Mouse (Mus musculus) heart, postnatal 25 days (tissue): ENCODE results near the gene Tcf7l1. TPM values are rescaled to one million over a fixed set of nuclear protein-coding genes. Genes with fewer than 3 reads are reported as not detected.

ENCODE experiments used
- DNase-seq: peaks from one replicate; pipeline ENCODE4 v3.0.0; 2022; ENCODE audit warnings: low spot score
- intact Hi-C: fragments of 180-260 bp; cut with DNase I; formaldehyde crosslinking; loops from one replicate; pipeline ENCODE4 v1.15.1; 2025
- total RNA-seq, 2 experiments: library from RNA; stranded (reverse); gene quantifications; 2 replicates each; pipeline ENCODE4 v1.2.3; 2021

Gene Tcf7l1
- total RNA-seq, 2 experiments from 2014 or later: 10.4 to 11.8 TPM

GRCm38 (mm10) chr6:72748882-72749437 lies 40.1 kb downstream of the Tcf7l1 start:
- intact Hi-C loops: loop anchor here (5.0 kb wide), 1 partner anchor 38 kb away; the partner anchor contains the start of gene Tcf7l1
- DNase-seq: no peak

GRCm38 (mm10) chr6:72748421-72748820 lies 40.6 kb downstream of the Tcf7l1 start:
- intact Hi-C loops: loop anchor here (5.0 kb wide), 1 partner anchor 39 kb away; the partner anchor contains the start of gene Tcf7l1

DNA sequence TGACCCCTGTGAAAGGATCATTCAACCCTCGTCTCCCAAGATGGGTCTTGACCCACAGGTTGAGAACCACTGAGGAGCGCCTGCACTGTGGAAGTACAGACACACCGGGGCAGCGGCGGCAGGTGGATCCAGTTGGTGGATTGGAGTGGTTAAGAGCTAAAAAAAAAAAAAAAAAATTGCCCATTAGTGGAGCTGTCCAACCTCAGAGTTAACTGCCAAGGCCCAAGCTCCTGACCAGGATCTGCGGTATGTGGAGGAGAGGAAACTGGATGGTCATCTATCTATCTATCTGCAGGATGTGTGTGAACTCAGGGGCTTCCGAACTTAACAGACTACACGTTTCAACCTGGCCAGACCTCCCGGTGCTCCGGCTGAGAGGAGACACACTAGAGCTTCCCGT lies 41.2 kb downstream of the Tcf7l1 start:
- intact Hi-C loops: loop anchor here (5.0 kb wide), 1 partner anchor 39 kb away; the partner anchor contains the start of gene Tcf7l1
- no peak for DNase-seq

More at GRCm38 (mm10) chr6:72748421-72748820, 40.6 kb downstream of the Tcf7l1 start:
- no peak for DNase-seq

- intact Hi-C loops: loop anchor here (5.0 kb wide), 1 partner anchor 40 kb away; the partner anchor contains the start of gene Tcf7l1
Measured at GRCm38 (mm10) chr6:72747156-72747555, 41.9 kb downstream of the Tcf7l1 start.

GRCm38 (mm10) chr6:72745781-72746180 lies 43.3 kb downstream of the Tcf7l1 start:
- intact Hi-C loops: loop anchor here (5.0 kb wide), 1 partner anchor 42 kb away; the partner anchor contains the start of gene Tcf7l1
- DNase-seq: no peak

More at GRCm38 (mm10) chr6:72747156-72747555, 41.9 kb downstream of the Tcf7l1 start:
- no peak for DNase-seq

- intact Hi-C loops: no loop called here
- no peak for DNase-seq
Measured at GRCm38 (mm10) chr6:72744144-72744800, 44.8 kb downstream of the Tcf7l1 start.

DNA sequence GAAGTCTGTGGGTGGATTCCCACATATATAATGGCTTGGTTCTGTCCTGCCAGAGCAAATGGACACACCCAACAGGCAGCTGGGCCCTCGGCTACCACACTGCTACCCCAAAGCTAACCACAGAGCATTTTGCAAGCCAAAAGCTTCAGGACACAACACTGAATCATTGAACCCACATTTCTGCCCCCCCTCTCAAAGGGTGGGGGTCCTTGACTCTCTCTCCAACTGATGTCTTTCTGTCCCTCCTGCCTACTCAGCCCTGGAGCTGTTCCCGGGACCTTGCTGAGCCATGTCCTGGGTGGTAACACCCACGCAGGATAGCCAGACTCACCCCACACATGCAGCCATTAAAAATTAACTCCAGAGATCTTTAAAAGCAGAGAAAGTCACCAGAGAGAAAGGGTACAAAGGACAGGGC lies 45.4 kb downstream of the Tcf7l1 start:
- intact Hi-C loops: no loop called here
- no peak for DNase-seq

GRCm38 (mm10) chr6:72742331-72742730 lies 46.7 kb downstream of the Tcf7l1 start:
- intact Hi-C loops: no loop called here

DNA sequence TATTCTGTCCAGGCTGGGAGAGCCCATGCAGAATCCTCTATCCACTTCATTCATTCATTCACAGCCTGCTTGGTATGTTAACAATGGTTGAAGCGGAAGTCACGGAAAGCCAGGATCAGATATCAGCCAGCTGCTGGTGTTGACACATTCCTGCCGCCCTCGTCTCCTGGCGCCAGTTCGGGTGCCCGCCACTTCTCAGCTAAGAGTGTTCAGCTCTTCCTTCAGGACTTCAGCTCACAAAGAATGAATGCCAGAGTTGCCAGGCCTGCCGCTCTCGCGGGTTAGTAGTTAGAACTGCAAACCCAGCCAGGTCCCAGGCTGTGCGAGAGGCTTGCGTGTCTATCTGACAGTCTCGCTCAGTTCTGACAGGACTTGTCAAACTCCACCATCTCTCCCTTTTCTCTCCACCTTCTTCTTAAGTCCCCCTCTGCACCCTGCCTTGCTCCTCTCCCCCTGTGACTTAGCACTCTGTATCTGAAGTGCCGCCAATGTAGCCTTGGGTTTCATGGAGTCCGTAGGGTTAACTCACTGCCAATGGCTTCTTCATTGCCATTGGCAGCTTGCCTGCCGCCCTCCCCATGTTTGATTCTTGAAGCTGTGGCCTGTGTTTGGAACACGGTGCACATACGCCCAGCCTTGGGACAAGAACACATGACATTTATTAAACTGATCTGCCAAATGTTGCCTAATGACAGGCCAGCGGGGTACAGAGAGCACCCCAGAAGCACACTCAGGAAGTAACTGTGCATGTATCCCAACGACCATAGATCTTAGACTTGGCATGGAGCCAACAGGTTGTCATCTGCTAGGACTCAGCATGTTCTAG lies 48.2 kb downstream of the Tcf7l1 start:
- DNase-seq: no peak
- intact Hi-C loops: no loop called here

More at GRCm38 (mm10) chr6:72742331-72742730, 46.7 kb downstream of the Tcf7l1 start:
- DNase-seq: no peak

DNA sequence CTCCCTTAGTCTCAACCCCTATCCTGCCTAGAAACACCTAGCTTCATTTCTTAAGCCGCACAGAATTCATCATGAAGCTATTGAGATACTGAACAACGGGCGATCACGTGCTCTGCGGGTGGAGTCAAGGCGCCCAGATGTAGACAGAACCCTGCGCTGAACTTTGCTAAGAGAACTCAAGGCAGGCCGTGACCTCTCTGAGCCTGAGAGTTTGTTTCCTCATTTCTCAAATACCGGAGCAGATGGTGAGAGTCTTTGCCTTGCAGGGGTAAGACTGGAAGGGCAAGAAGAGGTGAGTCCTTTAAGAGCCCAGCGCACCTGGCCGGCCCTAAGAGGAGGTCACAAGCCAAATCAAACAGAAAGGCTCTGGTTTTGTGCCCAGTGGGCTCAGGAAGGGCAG lies 52.2 kb downstream of the Tcf7l1 start:
- intact Hi-C loops: loop anchor here (5.0 kb wide), 1 partner anchor 55 kb away; no protein-coding TSS in a partner anchor
- DNase-seq: no peak

DNA sequence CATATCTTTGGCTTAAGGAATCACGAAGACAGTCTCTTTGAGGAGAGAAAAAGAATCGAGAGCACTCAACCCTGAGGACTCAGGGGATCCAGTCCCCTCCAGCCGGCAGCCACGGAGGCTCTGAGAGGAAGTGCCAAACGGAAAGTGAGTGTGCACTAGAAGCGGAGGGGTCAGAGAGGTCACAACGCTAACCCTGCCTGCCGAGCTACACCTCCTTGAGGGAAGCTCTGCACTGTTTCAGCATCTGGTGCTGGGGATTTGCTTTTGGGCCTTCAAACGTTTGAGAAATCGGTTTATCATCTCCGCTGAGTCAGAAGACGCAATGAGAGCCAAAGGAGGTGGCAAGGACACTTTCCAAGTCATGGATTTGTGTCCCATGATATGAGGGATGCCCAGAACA lies 53.8 kb downstream of the Tcf7l1 start:
- no peak for DNase-seq
- intact Hi-C loops: loop anchor here (5.0 kb wide), 1 partner anchor 53 kb away; no protein-coding TSS in a partner anchor

DNA sequence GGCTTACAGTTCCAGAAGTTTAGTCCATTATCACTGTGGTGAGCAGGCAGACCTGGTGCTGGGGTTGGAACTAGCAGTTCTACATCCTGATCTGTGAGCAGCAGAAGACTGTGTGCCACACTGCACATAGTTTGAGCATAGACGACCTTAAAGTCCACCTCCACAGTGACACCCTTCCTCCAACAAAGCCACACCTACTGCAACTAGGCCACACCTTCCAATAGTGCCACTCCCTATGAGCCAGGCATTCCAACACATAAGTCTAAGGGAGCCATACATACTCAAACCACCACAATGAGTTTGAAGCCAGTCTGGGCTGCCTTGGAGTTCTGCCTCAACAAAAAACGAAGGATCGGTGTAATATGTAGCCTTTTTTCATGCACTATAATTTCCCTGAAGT lies 55.7 kb downstream of the Tcf7l1 start:
- intact Hi-C loops: no loop called here
- no peak for DNase-seq

- intact Hi-C loops: no loop called here
- no peak for DNase-seq
Measured at GRCm38 (mm10) chr6:72732109-72732508, 56.9 kb downstream of the Tcf7l1 start.

- intact Hi-C loops: no loop called here
- DNase-seq: no peak
Measured at GRCm38 (mm10) chr6:72730560-72730849, 58.5 kb downstream of the Tcf7l1 start.

- no peak for DNase-seq
- intact Hi-C loops: no loop called here
Measured at GRCm38 (mm10) chr6:72729831-72730559, 59.1 kb downstream of the Tcf7l1 start.

DNA sequence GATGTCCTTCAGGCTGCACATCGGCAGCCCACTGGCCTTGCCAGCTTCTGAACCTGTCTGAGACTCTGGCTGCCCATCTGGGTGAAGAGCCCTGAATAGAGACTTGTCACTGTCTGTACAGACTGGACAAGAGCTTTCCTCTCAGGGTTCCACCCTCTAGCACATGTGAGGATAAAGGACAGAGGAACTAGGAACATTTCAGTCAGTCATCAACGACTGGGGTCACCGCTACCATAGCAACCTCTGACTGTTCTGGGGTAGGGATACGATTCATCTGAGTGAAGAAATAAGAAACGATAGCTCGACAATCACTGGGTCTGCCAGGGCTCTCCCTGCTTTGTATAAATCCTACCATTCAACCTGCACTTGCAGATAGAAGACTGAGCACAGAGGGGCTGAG lies 61.2 kb downstream of the Tcf7l1 start:
- intact Hi-C loops: no loop called here
- no peak for DNase-seq

DNA sequence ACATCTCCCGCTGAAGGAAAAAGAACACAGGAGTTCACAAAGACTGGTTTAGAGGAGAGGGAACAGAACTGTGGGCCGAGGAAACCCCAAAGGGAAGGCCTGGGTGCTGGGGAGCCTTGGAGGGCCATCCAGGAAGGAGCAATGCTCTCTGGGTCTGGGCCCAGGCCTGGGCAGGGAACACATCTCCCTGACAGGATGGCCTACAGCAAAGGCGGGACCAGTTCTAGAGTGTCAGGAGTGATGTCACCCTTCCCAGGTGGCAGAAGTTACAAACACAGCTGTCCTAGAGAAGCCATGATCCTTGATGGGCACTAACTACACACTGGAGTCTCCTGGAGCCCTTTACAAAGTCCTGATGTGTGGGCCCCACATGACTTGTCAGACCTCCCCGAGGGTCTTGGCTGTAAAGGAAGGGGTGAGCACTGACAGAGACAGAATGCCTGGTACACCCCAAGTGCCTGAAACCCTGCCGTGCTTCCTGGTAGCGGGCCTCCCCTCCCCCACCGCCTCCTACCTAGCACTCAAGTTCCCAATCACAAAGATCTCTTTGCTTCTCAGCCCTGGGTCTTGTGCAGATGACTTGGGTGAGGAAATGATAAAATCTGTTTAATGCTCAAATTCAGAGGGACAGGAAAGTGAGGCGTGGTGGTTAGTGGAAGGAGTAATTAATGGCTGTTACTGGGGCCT lies 64.4 kb downstream of the Tcf7l1 start:
- intact Hi-C loops: no loop called here
- DNase-seq: no peak

- DNase-seq: no peak
- intact Hi-C loops: no loop called here
Measured at GRCm38 (mm10) chr6:72723731-72724385, 65.2 kb downstream of the Tcf7l1 start.

GRCm38 (mm10) chr6:72723143-72723542 lies 65.9 kb downstream of the Tcf7l1 start:
- intact Hi-C loops: no loop called here
- no peak for DNase-seq
